Mouse (Mus musculus): ENCODE measurements at regions not wholly inside any gene's neighbourhood (a gene's known extent, or its start where the extent isn't known, plus 50 kb on each side); places are given as distances from the start of the nearest gene placed in this dataset.

DNA sequence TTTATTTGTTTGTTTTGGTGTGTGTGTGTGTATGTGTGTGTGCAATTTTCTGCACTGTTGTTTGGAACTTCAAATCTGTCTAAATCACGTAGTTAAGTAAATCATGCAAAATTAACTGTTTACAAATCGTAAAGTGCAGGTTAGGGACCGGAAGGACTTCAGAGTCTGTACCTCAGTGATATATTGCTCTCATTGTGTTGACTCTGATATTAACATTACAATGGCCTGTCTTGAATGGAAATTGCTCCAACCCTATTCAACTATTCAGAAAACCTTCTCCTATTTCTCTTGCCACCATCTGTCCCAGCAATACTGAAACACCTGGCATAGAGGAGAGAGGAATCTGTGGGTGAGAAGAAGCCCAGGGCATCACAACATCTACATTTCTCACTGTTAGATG, 1624.4 kb upstream of the Slc10a2 start:
- no peak for TF ChIP-seq CTCF (conservative IDR thresholded peaks at IDR 0.05 in 1 of 2, IDR thresholded peaks at IDR 0.05 in 1 of 2; ENCODE audit: low read depth in 2 of 2, low read length in 2 of 2)
- no peak for TF ChIP-seq MAFK (IDR thresholded peaks at IDR 0.05; ENCODE audit: insufficient replicate concordance, low read length)
- TF ChIP-seq MEF2A (IDR thresholded peaks at IDR 0.05; ENCODE audit: borderline replicate concordance, low read depth, low read length) = no peak
- TF ChIP-seq TBP (conservative IDR thresholded peaks at IDR 0.05; ENCODE audit: low read depth, low read length) = no peak
